Mouse (Mus musculus) 3T3-L1 (cell line): ENCODE measurements around the gene Olfr821.
"Not testable (repeated sequence)": the region's sequence is repeated elsewhere in the genome, so short reads cannot be mapped to it uniquely, and the experiment has no call there.

Experiments
- DNase-seq: peaks from one replicate; pipeline ENCODE4 v3.0.0-alpha.2; 2015; ENCODE audit warnings: low read depth, low spot score

Gene Olfr821

DNA sequence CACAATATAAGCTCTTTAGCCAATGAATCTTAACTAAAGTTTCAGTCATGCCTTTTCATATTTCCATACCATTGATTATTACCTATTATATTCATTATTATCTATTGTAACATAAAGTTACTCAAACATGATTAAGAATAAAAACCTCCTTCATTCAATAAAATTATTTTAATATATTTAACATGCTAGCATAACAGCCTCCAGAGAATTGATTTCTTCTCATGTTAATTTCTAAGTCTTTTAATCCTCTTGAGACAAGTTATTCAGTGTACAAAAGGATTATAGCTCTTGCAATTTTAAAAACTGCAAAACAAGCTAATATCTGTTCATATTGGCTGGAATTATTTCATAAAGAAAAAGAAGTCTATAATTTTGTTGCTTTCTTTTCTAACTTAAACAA lies at the start of gene Olfr821:
Olfr821 (plus strand) TSS at position 301 of the 400 bp plus-strand sequence.
- DNase-seq, result no peak

GRCm38 (mm10) chr10:129981867-129982266 lies 48.3 kb upstream of the Olfr821 start:
- DNase-seq, result not testable (repeated sequence)

- not testable (repeated sequence) for DNase-seq
Measured at GRCm38 (mm10) chr10:129984962-129985361, 45.2 kb upstream of the Olfr821 start, which contains the start of gene Gm10310. TSS of gene Gm10310 (minus strand) at chr10:129985062.

DNA sequence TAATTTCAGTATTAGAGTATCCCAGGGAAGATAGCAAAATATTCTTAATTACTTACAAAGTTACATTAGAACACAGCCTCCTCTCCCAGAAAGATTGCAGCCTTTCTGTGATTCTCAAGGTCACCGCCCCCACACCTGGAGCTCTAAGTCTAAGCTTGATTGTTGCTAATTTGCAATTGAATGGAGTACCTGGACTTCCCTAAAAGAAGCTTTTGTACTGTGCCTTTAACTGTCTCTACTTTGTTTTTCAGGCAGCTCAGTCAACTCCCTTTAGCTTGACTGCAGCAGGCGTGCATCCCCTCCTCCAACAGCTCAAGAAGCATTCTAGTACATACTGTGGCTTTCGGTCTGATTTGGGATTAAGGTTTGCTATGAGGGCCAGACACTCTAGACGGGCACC lies 26.0 kb upstream of the Olfr821 start:
- DNase-seq, result not testable (repeated sequence)

DNA sequence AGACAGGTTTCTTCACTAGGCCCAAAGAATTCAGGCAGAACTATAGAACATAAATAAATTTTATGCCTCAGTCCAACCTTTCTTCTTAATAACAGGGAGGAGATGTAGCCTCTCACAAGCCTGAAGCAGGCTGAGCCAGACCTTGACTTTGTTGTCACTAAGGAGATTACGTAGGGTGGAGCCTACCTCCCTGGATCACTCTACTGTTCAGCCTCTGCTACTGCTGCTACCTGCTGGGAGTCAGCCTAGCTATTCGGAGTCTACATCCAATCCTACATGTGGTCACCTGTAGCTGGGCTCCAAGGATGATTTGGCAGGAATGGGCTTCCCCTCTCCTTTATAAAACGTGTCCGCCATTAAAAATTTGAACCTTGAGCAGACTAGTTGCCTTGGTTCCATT lies 24.8 kb upstream of the Olfr821 start:
- not testable (repeated sequence) for DNase-seq

DNA sequence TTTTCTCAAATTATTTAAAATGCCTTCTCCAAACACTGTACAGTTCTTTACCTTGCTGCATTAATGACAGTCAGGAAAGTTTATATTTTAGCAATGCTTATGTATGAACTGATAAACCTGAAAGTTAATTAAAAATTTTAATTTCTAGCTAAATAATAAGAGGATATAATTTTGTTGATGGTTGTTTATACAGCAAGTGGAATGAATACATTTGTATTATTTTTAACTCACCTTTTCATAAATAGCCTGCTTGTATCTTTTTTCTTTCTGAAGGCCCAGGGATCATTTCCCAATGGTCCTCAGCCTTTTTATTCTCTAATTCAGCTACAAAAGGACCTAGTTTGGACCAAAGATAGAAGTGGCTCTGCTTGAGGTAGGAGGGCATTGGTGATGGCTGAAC lies 17.8 kb upstream of the Olfr821 start, which contains the start of gene Olfr820:
Olfr820 (plus strand) TSS at position 301 of the 400 bp plus-strand sequence.
- no peak for DNase-seq

DNA sequence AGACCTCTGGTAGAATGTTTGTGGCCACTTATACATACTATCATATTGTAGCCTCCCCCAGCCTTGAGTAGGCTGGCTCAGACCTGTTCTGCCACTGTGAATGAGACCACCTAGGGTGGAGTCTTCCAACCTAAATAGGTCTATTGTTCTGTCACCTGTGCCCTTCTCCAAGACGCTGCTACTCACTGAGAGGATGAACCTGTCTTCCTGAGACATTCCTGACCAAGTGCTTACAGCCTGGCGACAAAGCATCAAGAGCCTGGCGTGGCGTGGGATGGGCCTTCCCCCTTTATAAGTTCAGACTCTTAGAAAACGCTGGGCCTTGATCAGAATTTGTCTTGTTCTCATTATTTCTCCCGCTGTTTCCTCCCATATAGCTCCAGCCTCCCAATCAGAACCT lies 6.9 kb downstream of the Olfr821 start:
- no peak for DNase-seq

- DNase-seq, result no peak
Measured at GRCm38 (mm10) chr10:130070910-130071309, 40.8 kb downstream of the Olfr821 start, which contains the start of gene Olfr822. TSS of gene Olfr822 (plus strand) at chr10:130071210.
